Mouse (Mus musculus) kidney, embryonic 14.5 days (tissue): ENCODE data around the gene Gys2. TPM values are rescaled to one million over a fixed set of nuclear protein-coding genes. Genes with fewer than 3 reads are reported as not detected.

Source experiments
- polyA plus RNA-seq: library from polyadenylated mRNA; unstranded; fragments of >200 nt; fragmentation: Nextera tagmentation; extraction: Ambion mirVana; gene quantifications from 2 replicates; pipeline ENCODE4 v1.2.1, GENCODE M21; 2014

The Gys2 gene
- polyA plus RNA-seq, 1 experiment from 2014 or later = not detected

Other genes with a start within 250 kb of the Gys2 start
- not detected in 2 replicates for gene Iapp, start 174.7 kb downstream of the Gys2 start, polyA plus RNA-seq
- gene Slco1a5, start 150.1 kb downstream of the Gys2 start, polyA plus RNA-seq = 0.12 TPM in 1 of 2 replicates, not detected in the other
- gene Pyroxd1, start 127.5 kb downstream of the Gys2 start, polyA plus RNA-seq = 17.3 and 19.6 TPM in 2 replicates
- gene Recql, start 86.0 kb downstream of the Gys2 start, polyA plus RNA-seq = 18.3 and 30.8 TPM in 2 replicates
- gene Golt1b, start 85.9 kb downstream of the Gys2 start, polyA plus RNA-seq = 110 and 122 TPM in 2 replicates
- 0.43 and 0.95 TPM in 2 replicates for gene Spx, start 59.7 kb downstream of the Gys2 start, polyA plus RNA-seq
- 578 and 592 TPM in 2 replicates for gene Ldhb, start 34.8 kb upstream of the Gys2 start, polyA plus RNA-seq
- gene Kcnj8, start 98.5 kb upstream of the Gys2 start, polyA plus RNA-seq = 18.8 and 21.0 TPM in 2 replicates
- gene Abcc9, start 229.2 kb upstream of the Gys2 start, polyA plus RNA-seq = 6.4 and 7.3 TPM in 2 replicates